Comparison of ENCODE assay signal across 8 mouse cellular contexts in genomic region chr19:37955425-37956001, GRCm38 (mm10).
DNase-seq lines count a peak whose midpoint lies in the region; ATAC-seq lines count a peak whose summit lies in the region.

No protein-coding gene starts in this region.

- no peaks in the 10 kb centered on the region for H3K36me3 ChIP-seq in midbrain, embryonic 10.5 days

- H3K9me3 ChIP-seq in midbrain, embryonic 10.5 days (replicated peaks) = no peaks in the 10 kb centered on the region

- H3K27me3 ChIP-seq in midbrain, embryonic 10.5 days (ENCODE audit: low read depth, poor library complexity, severe bottlenecking) = no peaks in the 10 kb centered on the region

- no peak overlapping the region for H3K27ac ChIP-seq in midbrain, embryonic 10.5 days (replicated peaks)

- ATAC-seq in inflammation-experienced regulatory T-cells, adult 6 months = no peak

- peaks cover 2% of the 10 kb centered on the region for H3K4me1 ChIP-seq in midbrain, embryonic 10.5 days

- H3K4me3 ChIP-seq in midbrain, embryonic 10.5 days = no peak overlapping the region

- DNase-seq in WW6 (ENCODE audit: low read depth, low spot score) = peak; percentile 57
- peak; percentile 88 to 96 for DNase-seq in cerebellum, postnatal 10 days
- DNase-seq in gastrocnemius, adult 18-20 months (ENCODE audit: low spot score) = peak; percentile 86
- DNase-seq in hindlimb bud, embryonic 11.5 days (ENCODE audit: extremely low spot score, low read depth, low spot score) = peak; percentile 24
- DNase-seq in left cerebral cortex, adult 8-10 months (ENCODE audit: low spot score in 2 of 2) = peak; percentile 49 to 58
- DNase-seq in midbrain, embryonic 10.5 days (ENCODE audit: low spot score) = peak; percentile 73
- DNase-seq in right cerebral cortex, postnatal 4 days = peak; percentile 70

- 38% methylated on average over 7 of the region's 7 CpGs for WGBS in midbrain, embryonic 10.5 days

Comparison
In these comparisons a context has a peak if more than half of its experiments do, and no peak if none do; other contexts are left out.
1. DNase-seq: peak in every context shown above with its lines; median percentile 92 in cerebellum, postnatal 10 days; 86 in gastrocnemius, adult 18-20 months; 73 in midbrain, embryonic 10.5 days; 70 in right cerebral cortex, postnatal 4 days; 57 in WW6; 54 in left cerebral cortex, adult 8-10 months; 24 in hindlimb bud, embryonic 11.5 days.